Mouse (Mus musculus) layer of hippocampus, postnatal 10 days (tissue): Measurements from ENCODE around the gene Sctr. TPM values are rescaled to one million over a fixed set of nuclear protein-coding genes. Genes with fewer than 3 reads are reported as not detected.

Source experiments
- DNase-seq, 2 experiments: peaks; one replicate each; pipeline ENCODE4 v3.0.0; 2021; ENCODE audit warnings: low spot score in 2 of 2
- total RNA-seq, 2 experiments: library from RNA; stranded (reverse); gene quantifications; 2 replicates each; pipeline ENCODE4 v1.2.3; 2021

The Sctr gene
- total RNA-seq, 2 experiments from 2014 or later: 2.3 to 2.5 TPM

GRCm38 (mm10) chr1:120099483-120099882 is 92.8 kb downstream of the Sctr start:
- no peak for DNase-seq

- DNase-seq: no peak
Observed at GRCm38 (mm10) chr1:120100456-120101226, 93.9 kb downstream of the Sctr start.

- DNase-seq: no peak
Observed at GRCm38 (mm10) chr1:120101227-120101609, 94.5 kb downstream of the Sctr start.

- DNase-seq: no peak
Observed at GRCm38 (mm10) chr1:120105556-120105959, 98.9 kb downstream of the Sctr start.

- no peak for DNase-seq
Observed at GRCm38 (mm10) chr1:120109741-120110432, 103.2 kb downstream of the Sctr start.

- no peak for DNase-seq
Observed at GRCm38 (mm10) chr1:120111766-120112165, 105.1 kb downstream of the Sctr start.

GRCm38 (mm10) chr1:120112251-120113187 is 105.8 kb downstream of the Sctr start:
- no peak for DNase-seq

Other genes with a start within 250 kb of the Sctr start
- gene Ptpn4, start 169.3 kb upstream of the Sctr start, total RNA-seq: 10 to 100 TPM; 43.8 to 43.9 TPM
- gene Tmem177, start 93.7 kb upstream of the Sctr start, total RNA-seq: 1 to 10 TPM; 6.7 TPM
- gene Cfap221, start 9.7 kb upstream of the Sctr start, total RNA-seq: under 1 TPM; 0.36 to 0.39 TPM
- gene Tmem37, start 67.2 kb downstream of the Sctr start, total RNA-seq: 1 to 10 TPM; 1.0 to 2.0 TPM
- 100 to 1,000 TPM; 611 to 668 TPM for gene Dbi, start 114.2 kb downstream of the Sctr start, total RNA-seq
- 1 to 10 TPM; 7.1 to 8.7 TPM for gene 3110009E18Rik, start 114.3 kb downstream of the Sctr start, total RNA-seq